Mouse (Mus musculus): ENCODE measurements around the gene Fam162b.

DNA sequence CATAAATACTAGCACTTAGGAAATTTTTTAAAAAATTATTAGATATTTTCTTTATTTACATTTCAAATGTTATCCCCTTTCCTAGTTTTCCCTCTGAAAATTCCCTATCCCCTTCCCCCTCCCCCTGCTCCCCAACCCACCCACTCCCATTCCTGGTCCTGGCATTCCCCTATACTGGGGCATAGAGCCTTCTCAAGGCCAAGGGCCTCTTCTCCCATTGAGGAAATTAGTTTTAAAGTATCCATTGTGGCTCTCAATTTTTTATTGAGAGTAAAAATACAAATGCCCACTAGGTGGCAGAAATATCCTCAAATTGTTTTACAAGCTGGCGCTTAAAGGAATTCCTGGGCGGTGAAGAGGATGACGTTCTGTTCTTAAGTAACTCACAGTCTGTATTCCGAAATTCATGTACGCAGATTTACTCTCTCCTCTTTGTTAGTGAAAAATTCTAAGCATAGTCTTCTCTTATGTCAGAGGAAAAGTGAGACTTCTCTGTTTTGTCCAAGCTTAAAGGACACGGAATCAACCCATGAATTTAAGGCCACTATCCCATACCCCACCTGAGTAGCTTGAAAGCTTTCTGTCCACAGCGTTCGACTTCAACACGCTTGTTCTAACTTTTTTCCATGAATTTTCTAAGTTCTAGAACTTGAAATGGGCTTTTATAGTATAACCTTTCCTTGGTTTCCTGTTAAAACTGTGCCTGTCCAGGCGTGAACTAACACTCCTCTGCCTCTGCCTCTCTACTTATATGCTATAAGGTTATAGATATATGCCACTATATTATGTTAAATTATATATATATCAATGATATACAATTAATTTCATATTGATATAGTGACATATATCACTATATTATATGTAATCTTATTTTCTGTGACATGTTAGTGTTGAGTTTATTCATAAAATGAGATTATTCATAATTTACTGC, 4.9 kb upstream of the Fam162b start:
- TF ChIP-seq CTCF (IDR thresholded peaks at IDR 0.05; ENCODE audit: low read depth, low read length) (no peak), POLR2A (IDR thresholded peaks at IDR 0.05; ENCODE audit: insufficient read depth, low read length) (no peak), EP300 (IDR thresholded peaks at IDR 0.05; ENCODE audit: insufficient read depth, low read depth, low read length) (no peak)
